Comparison of ENCODE assay signal across 21 mouse cellular contexts in genomic region chr1:195100693-195101092, GRCm38 (mm10). TPM values are rescaled to one million over a fixed set of nuclear protein-coding genes. Genes with fewer than 3 reads are reported as not detected.
DNase-seq lines count a peak whose midpoint lies in the region; ATAC-seq and TF ChIP-seq lines count a peak whose summit lies in the region.
"Had no signal": no experiment of that assay in that cellular context is flagged by ENCODE, and none has a peak within 500 bp of the region (broad histone marks: within the 10 kb centered on the region; RNA-seq: fewer than 3 reads in every experiment).

No protein-coding gene starts in this region.

- H3K27me3 ChIP-seq in kidney, postnatal 0 days (ENCODE audit: insufficient read depth, low read length) = no peaks in the 10 kb centered on the region
- no peaks in the 10 kb centered on the region for H3K27me3 ChIP-seq in kidney, embryonic 14.5 days (ENCODE audit: control insufficient read depth, insufficient read depth, low read length)
- no peaks in the 10 kb centered on the region for H3K27me3 ChIP-seq in liver, embryonic 11.5 days (replicated peaks; ENCODE audit: control insufficient read depth, insufficient read depth, low read length)
- H3K27me3 ChIP-seq: embryonic facial prominence, embryonic 15.5 days; heart, embryonic 13.5 days; midbrain, embryonic 12.5 days had no signal

- no peak overlapping the region for H3K27ac ChIP-seq in kidney, postnatal 0 days
- no peak overlapping the region for H3K27ac ChIP-seq in kidney, embryonic 14.5 days (ENCODE audit: low read depth, low read length)
- no peak overlapping the region for H3K27ac ChIP-seq in liver, embryonic 11.5 days (ENCODE audit: low read depth, low read length)
- H3K27ac ChIP-seq: embryonic facial prominence, embryonic 15.5 days; heart, embryonic 13.5 days; hindbrain, embryonic 10.5 days; left cerebral cortex, adult 2 months; limb, embryonic 10.5 days; midbrain, embryonic 12.5 days had no signal

- no peak overlapping the region for H3K9ac ChIP-seq in kidney, postnatal 0 days (ENCODE audit: low read depth, low read length)
- no peak overlapping the region for H3K9ac ChIP-seq in kidney, embryonic 14.5 days (ENCODE audit: low read depth, low read length)
- no peak overlapping the region for H3K9ac ChIP-seq in liver, embryonic 11.5 days (ENCODE audit: low read depth, low read length)
- H3K9ac ChIP-seq: embryonic facial prominence, embryonic 15.5 days; heart, embryonic 13.5 days; midbrain, embryonic 12.5 days had no signal

- no peak overlapping the region for H3K4me3 ChIP-seq in kidney, postnatal 0 days (replicated peaks; ENCODE audit: low read depth, low read length)
- H3K4me3 ChIP-seq in kidney, embryonic 14.5 days (ENCODE audit: low read length) = no peak overlapping the region
- no peak overlapping the region for H3K4me3 ChIP-seq in liver, embryonic 11.5 days (ENCODE audit: low read depth, low read length)
- H3K4me3 ChIP-seq: embryonic facial prominence, embryonic 15.5 days; heart, embryonic 13.5 days; hindbrain, embryonic 10.5 days; left cerebral cortex, adult 2 months; limb, embryonic 10.5 days; midbrain, embryonic 12.5 days had no signal

- 47% methylated on average over 4 of the region's 4 CpGs for WGBS in kidney, postnatal 0 days
- WGBS in kidney, embryonic 14.5 days = 54% methylated on average over 4 of the region's 4 CpGs
- WGBS in liver, embryonic 11.5 days = 3% methylated on average over 4 of the region's 4 CpGs

- no peak for ATAC-seq in kidney, postnatal 0 days (replicated peaks; ENCODE audit: low FRiP score, low read depth)
- ATAC-seq in kidney, embryonic 14.5 days (ENCODE audit: low FRiP score, low TSS enrichment) = no peak
- ATAC-seq in erythroblast, adult 5-6 weeks (replicated peaks; ENCODE audit: low FRiP score, poor library complexity, severe bottlenecking) = 0 out of 2 replicates have a peak, but pooled peaks have one; percentile 30
- peak; percentile 60 for ATAC-seq in liver, embryonic 11.5 days (replicated peaks; ENCODE audit: low FRiP score)

- peak; percentile 12 for DNase-seq in kidney, postnatal 0 days (ENCODE audit: low spot score)
- DNase-seq in liver, embryonic 11.5 days (ENCODE audit: low spot score) = no peak
- peak; percentile 5 for DNase-seq in mesoderm, embryonic 11.5 days (ENCODE audit: low read depth, low spot score)
- no peak for DNase-seq in ovary, postnatal 36 days (ENCODE audit: low spot score)
- DNase-seq in MN1 (ENCODE audit: low spot score) = no peak
- DNase-seq: adrenal gland, postnatal 36 days; cerebellum, adult 2 months; embryo, embryonic 11 days; gastrocnemius, postnatal 36 days; lung, adult 2 months; lung, postnatal 4 days; right cerebral cortex, postnatal 4 days; thymus, postnatal 25 days had no signal

- peaks cover 6% of the 10 kb centered on the region; the same call in 1 of the 2 replicates for H3K36me3 ChIP-seq in kidney, postnatal 0 days (ENCODE audit: insufficient read depth, low read length)
- H3K36me3 ChIP-seq in kidney, embryonic 14.5 days (ENCODE audit: control insufficient read depth, insufficient read depth, low read length) = peaks cover 24% of the 10 kb centered on the region
- peaks cover 12% of the 10 kb centered on the region for H3K36me3 ChIP-seq in liver, embryonic 11.5 days (ENCODE audit: control insufficient read depth, insufficient read depth, low read length)

- TF ChIP-seq CTCF in kidney, postnatal 0 days (IDR thresholded peaks at IDR 0.05; ENCODE audit: low read depth) = no peak

- H3K9me3 ChIP-seq in kidney, postnatal 0 days (replicated peaks; ENCODE audit: low read length) = no peaks in the 10 kb centered on the region
- no peaks in the 10 kb centered on the region for H3K9me3 ChIP-seq in kidney, embryonic 14.5 days (ENCODE audit: control insufficient read depth, low read length)
- H3K9me3 ChIP-seq in liver, embryonic 11.5 days (ENCODE audit: control insufficient read depth, low read length) = no peaks in the 10 kb centered on the region
- H3K9me3 ChIP-seq: embryonic facial prominence, embryonic 15.5 days; heart, embryonic 13.5 days; hindbrain, embryonic 10.5 days; limb, embryonic 10.5 days; midbrain, embryonic 12.5 days had no signal

- H3K4me1 ChIP-seq in kidney, postnatal 0 days (replicated peaks; ENCODE audit: insufficient read depth, low read length) = no peaks in the 10 kb centered on the region
- H3K4me1 ChIP-seq in kidney, embryonic 14.5 days (ENCODE audit: control insufficient read depth, insufficient read depth, low read length) = no peaks in the 10 kb centered on the region
- H3K4me1 ChIP-seq in liver, embryonic 11.5 days (replicated peaks; ENCODE audit: control insufficient read depth, insufficient read depth, low read length) = peaks cover 10% of the 10 kb centered on the region
- H3K4me1 ChIP-seq: embryonic facial prominence, embryonic 15.5 days; hindbrain, embryonic 10.5 days; limb, embryonic 10.5 days; midbrain, embryonic 12.5 days had no signal

- H3K4me2 ChIP-seq in kidney, postnatal 0 days (ENCODE audit: low read length) = no peak overlapping the region
- no peak overlapping the region for H3K4me2 ChIP-seq in kidney, embryonic 14.5 days (replicated peaks; ENCODE audit: low read depth, low read length)
- H3K4me2 ChIP-seq in liver, embryonic 11.5 days = no peak overlapping the region
- H3K4me2 ChIP-seq: embryonic facial prominence, embryonic 15.5 days; heart, embryonic 13.5 days; midbrain, embryonic 12.5 days had no signal

RNA-seq across cellular contexts. Expression of gene Cd46, which starts 8.6 kb away (rescaled TPM):
- polyA plus RNA-seq in kidney, postnatal 0 days (2015; fragmentation: Nextera tagmentation; extraction: Ambion mirVana) = 1.2 and 1.5 TPM in 2 replicates
- 0.94 and 1.4 TPM in 2 replicates for polyA plus RNA-seq in kidney, embryonic 14.5 days (2014; fragmentation: Nextera tagmentation; extraction: Ambion mirVana)
- total RNA-seq in erythroblast, adult 5-6 weeks (2015; ENCODE audit: low replicate concordance) = 10.4 and 14.0 TPM in 2 replicates
- 5.0 and 11.7 TPM in 2 replicates for total RNA-seq in erythroblast, adult 5-6 weeks (2017; ENCODE audit: low replicate concordance)
- 0.65 and 0.82 TPM in 2 replicates for polyA plus RNA-seq in liver, embryonic 11.5 days (2014; fragmentation: Nextera tagmentation; extraction: Ambion mirVana)

RNA-seq across cellular contexts. Expression of gene Cr1l, which starts 30.7 kb away (rescaled TPM):
- 85.8 and 87.4 TPM in 2 replicates for polyA plus RNA-seq in kidney, postnatal 0 days (2015; fragmentation: Nextera tagmentation; extraction: Ambion mirVana)
- 68.4 and 70.1 TPM in 2 replicates for polyA plus RNA-seq in kidney, embryonic 14.5 days (2014; fragmentation: Nextera tagmentation; extraction: Ambion mirVana)
- 74.6 and 87.1 TPM in 2 replicates for total RNA-seq in erythroblast, adult 5-6 weeks (2015; ENCODE audit: low replicate concordance)
- 85.6 and 112 TPM in 2 replicates for total RNA-seq in erythroblast, adult 5-6 weeks (2017; ENCODE audit: low replicate concordance)
- 72.4 and 81.8 TPM in 2 replicates for polyA plus RNA-seq in liver, embryonic 11.5 days (2014; fragmentation: Nextera tagmentation; extraction: Ambion mirVana)

Comparison
In these comparisons a context has a peak if more than half of its experiments do, and no peak if none do; other contexts are left out.
1. ATAC-seq: peak in erythroblast, adult 5-6 weeks (single experiment) and liver, embryonic 11.5 days (single experiment); none in kidney, postnatal 0 days (single experiment) and kidney, embryonic 14.5 days (single experiment).
2. DNase-seq: peak in kidney, postnatal 0 days (single experiment) and mesoderm, embryonic 11.5 days (single experiment); none in liver, embryonic 11.5 days (single experiment), ovary, postnatal 36 days (single experiment) and MN1 (single experiment).